Mouse (Mus musculus): ENCODE data around the gene Avpi1. TPM values are rescaled to one million over a fixed set of nuclear protein-coding genes. Genes with fewer than 3 reads are reported as not detected.
A peak's percentile ranks its signal among the peaks of the same experiment; 100 is the strongest.

Avpi1 gene
- polyA plus RNA-seq, 2 experiments = 16.5 to 34.8 TPM

- DNase-seq (ENCODE audit: low spot score) (no peak), ATAC-seq (ENCODE audit: low FRiP score, low read depth) (no peak)
- peaks cover 3% of the 10 kb centered on the region; the same call in 1 of the 2 replicates for H3K36me3 ChIP-seq (ENCODE audit: control insufficient read depth, insufficient read depth, low read length)
- peaks cover 14% of the 10 kb centered on the region for H3K4me1 ChIP-seq (ENCODE audit: control insufficient read depth, insufficient read depth, low read length)
- TF ChIP-seq POLR2A (IDR thresholded peaks at IDR 0.05; ENCODE audit: borderline replicate concordance, extremely low read depth, insufficient read depth, insufficient read length) = no peak
- no peaks in the 10 kb centered on the region for H3K27me3 ChIP-seq (ENCODE audit: control insufficient read depth, insufficient read depth, low read length)
- no peak overlapping the region for H3K9ac ChIP-seq (ENCODE audit: low read depth, low read length, severe bottlenecking)
- 65% methylated on average over 3 of the region's 3 CpGs for WGBS
- H3K9me3 ChIP-seq (ENCODE audit: control insufficient read depth, low read length) = no peaks in the 10 kb centered on the region
- H3K4me3 ChIP-seq (replicated peaks; ENCODE audit: low read length) = no peak overlapping the region
- H3K27ac ChIP-seq (replicated peaks; ENCODE audit: low read depth, low read length) = peak overlapping the region; percentile 86; the same call in 1 of the 2 replicates
- no peak overlapping the region for H3K4me2 ChIP-seq (replicated peaks; ENCODE audit: low read depth, low read length, severe bottlenecking)
These were observed 1.4 kb upstream of the Avpi1 start for GRCm38 (mm10) chr19:42130294-42130606.

DNA sequence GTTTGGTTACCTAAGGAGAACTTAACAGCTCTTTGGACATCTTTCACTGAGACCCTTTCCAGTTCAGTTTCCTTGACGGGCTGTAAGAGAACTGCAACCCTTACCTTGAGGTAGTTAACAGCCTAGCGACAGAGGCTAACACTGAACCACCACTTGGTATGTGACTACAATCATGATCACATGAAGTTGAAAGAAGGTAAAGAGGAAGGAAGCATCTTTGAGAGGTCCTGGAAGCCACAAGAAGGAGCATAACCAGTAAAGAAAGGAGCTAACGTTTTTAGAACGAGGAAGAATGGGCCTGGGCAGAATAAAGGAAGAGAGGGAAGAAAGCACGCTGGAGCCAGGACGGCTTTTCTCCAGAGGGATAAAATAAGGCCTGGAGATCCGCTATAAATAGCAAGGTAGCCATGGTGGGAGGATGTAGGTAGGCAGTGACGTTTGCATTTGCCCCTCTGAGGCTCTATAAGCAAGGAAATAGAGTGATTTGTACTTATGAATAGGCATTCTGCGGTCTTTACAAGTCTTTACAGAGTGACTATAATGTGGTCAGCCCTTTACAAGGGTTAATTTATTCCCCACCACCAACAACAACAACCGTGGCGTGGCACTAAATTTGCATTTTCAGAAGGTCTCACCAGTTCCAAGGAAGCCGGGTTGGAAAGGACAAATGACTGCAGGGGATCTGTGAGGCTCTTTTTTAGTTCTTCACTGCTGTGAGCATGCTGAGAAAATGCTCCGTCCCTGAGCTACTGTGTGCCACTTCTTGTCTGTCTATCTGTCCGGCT lies 842 bp upstream of the Avpi1 start:
- Histone ChIP-seq H3K27ac (replicated peaks; ENCODE audit: low read depth, low read length) (peak overlapping the region; percentile 86), H3K9ac (ENCODE audit: low read depth, low read length, severe bottlenecking) (peak overlapping the region; percentile 17; the same call in 1 of the 2 replicates), H3K4me1 (ENCODE audit: control insufficient read depth, insufficient read depth, low read length) (peaks cover 14% of the 10 kb centered on the region), H3K36me3 (ENCODE audit: control insufficient read depth, insufficient read depth, low read length) (peaks cover 9% of the 10 kb centered on the region), H3K4me2 (replicated peaks; ENCODE audit: low read depth, low read length, severe bottlenecking) (peak overlapping the region; percentile 65), H3K27me3 (ENCODE audit: control insufficient read depth, insufficient read depth, low read length) (no peaks in the 10 kb centered on the region), H3K4me3 (replicated peaks; ENCODE audit: low read length) (peak overlapping the region; percentile 53), H3K9me3 (ENCODE audit: control insufficient read depth, low read length) (no peaks in the 10 kb centered on the region)
- DNase-seq (ENCODE audit: low spot score) = no peak
- no peak for ATAC-seq (ENCODE audit: low FRiP score, low read depth)
- 32% methylated on average over 14 of the region's 14 CpGs for WGBS
- TF ChIP-seq POLR2A (IDR thresholded peaks at IDR 0.05; ENCODE audit: borderline replicate concordance, extremely low read depth, insufficient read depth, insufficient read length) = no peak

DNA sequence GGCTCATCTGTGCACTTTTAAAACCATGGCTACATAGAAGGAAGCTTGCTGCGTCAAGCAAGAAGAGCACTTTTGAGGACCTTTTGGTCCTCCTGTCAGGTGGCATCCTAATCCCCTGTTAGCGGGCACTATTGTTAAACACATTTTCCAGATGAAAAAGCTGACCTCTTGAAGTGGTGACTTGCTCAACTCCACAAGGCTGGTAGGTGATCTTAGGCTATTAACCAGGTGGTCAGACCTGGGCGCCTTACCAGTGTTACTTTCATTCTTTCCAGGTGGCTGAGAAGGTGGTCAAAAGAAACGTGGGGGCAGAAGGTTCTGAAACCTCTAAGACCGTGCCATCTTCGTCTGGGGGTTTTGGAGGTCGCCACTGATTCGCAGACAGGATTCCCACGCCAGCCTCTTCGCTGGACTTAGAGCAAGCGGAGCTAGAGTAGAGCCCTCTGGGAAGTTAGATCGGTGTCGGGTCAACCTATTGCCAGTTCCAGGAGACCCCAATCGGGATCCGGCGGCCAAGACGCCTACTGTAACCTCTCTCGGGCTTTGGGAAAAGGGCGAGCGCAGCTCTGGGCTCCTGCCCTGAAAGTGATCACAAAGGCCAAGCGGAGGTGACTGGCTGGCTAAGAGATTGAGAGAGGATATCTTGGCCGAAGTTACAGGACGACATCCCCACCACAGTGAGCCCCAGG lies 663 bp downstream of the Avpi1 start:
- H3K27ac ChIP-seq (replicated peaks; ENCODE audit: low read depth, low read length) = peak overlapping the region; percentile 77
- peak overlapping the region; percentile 63 for H3K9ac ChIP-seq (ENCODE audit: low read depth, low read length, severe bottlenecking)
- peaks cover 24% of the 10 kb centered on the region for H3K36me3 ChIP-seq (ENCODE audit: control insufficient read depth, insufficient read depth, low read length)
- peak overlapping the region; percentile 65 for H3K4me2 ChIP-seq (replicated peaks; ENCODE audit: low read depth, low read length, severe bottlenecking)
- peaks cover 14% of the 10 kb centered on the region for H3K4me1 ChIP-seq (ENCODE audit: control insufficient read depth, insufficient read depth, low read length)
- H3K9me3 ChIP-seq (ENCODE audit: control insufficient read depth, low read length) = no peaks in the 10 kb centered on the region
- no peaks in the 10 kb centered on the region for H3K27me3 ChIP-seq (ENCODE audit: control insufficient read depth, insufficient read depth, low read length)
- 4% methylated on average over 23 of the region's 23 CpGs for WGBS
- no peak for TF ChIP-seq POLR2A (IDR thresholded peaks at IDR 0.05; ENCODE audit: borderline replicate concordance, extremely low read depth, insufficient read depth, insufficient read length)
- no peak for ATAC-seq (ENCODE audit: low FRiP score, low read depth)
- peak overlapping the region; percentile 53 for H3K4me3 ChIP-seq (replicated peaks; ENCODE audit: low read length)
- DNase-seq (ENCODE audit: low spot score) = no peak

- no peak for DNase-seq (ENCODE audit: low spot score)
- H3K4me3 ChIP-seq (replicated peaks; ENCODE audit: low read length) = no peak overlapping the region
- H3K9me3 ChIP-seq (ENCODE audit: control insufficient read depth, low read length) = no peaks in the 10 kb centered on the region
- TF ChIP-seq POLR2A (IDR thresholded peaks at IDR 0.05; ENCODE audit: borderline replicate concordance, extremely low read depth, insufficient read depth, insufficient read length) = no peak
- no peak for ATAC-seq (ENCODE audit: low FRiP score, low read depth)
- no peak overlapping the region for H3K9ac ChIP-seq (ENCODE audit: low read depth, low read length, severe bottlenecking)
- H3K27me3 ChIP-seq (ENCODE audit: control insufficient read depth, insufficient read depth, low read length) = no peaks in the 10 kb centered on the region
- H3K4me1 ChIP-seq (ENCODE audit: control insufficient read depth, insufficient read depth, low read length) = peaks cover 14% of the 10 kb centered on the region
- 89% methylated on average over 5 of the region's 5 CpGs for WGBS
- no peak overlapping the region for H3K27ac ChIP-seq (replicated peaks; ENCODE audit: low read depth, low read length)
- H3K36me3 ChIP-seq (ENCODE audit: control insufficient read depth, insufficient read depth, low read length) = peaks cover 35% of the 10 kb centered on the region
- H3K4me2 ChIP-seq (replicated peaks; ENCODE audit: low read depth, low read length, severe bottlenecking) = no peak overlapping the region
These were observed 1.8 kb downstream of the Avpi1 start for GRCm38 (mm10) chr19:42127024-42127423.

DNA sequence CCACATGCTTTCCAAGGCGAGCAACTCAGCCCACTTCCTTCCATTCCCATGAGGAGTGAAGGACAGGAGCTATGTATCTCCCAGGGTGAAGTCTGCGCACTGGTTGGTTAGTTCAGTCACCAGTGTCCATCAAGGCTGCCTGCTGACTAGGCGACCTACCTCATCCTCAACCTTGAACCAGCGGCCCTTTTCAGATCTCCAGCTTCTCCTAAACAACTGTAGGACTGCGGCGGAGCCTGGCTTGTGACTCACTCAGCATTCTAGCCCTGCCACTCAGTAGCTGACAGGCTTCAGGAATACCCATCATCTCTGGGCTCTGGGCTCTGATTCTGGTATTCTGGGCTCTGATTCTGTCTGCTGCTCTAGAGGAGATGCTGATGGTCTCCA lies 2.6 kb downstream of the Avpi1 start:
- no peak for ATAC-seq (ENCODE audit: low FRiP score, low read depth)
- H3K36me3 ChIP-seq (ENCODE audit: control insufficient read depth, insufficient read depth, low read length) = peaks cover 43% of the 10 kb centered on the region
- no peaks in the 10 kb centered on the region for H3K27me3 ChIP-seq (ENCODE audit: control insufficient read depth, insufficient read depth, low read length)
- WGBS = 94% methylated on average over 6 of the region's 6 CpGs
- no peak overlapping the region for H3K4me3 ChIP-seq (replicated peaks; ENCODE audit: low read length)
- H3K9ac ChIP-seq (ENCODE audit: low read depth, low read length, severe bottlenecking) = no peak overlapping the region
- no peak overlapping the region for H3K4me2 ChIP-seq (replicated peaks; ENCODE audit: low read depth, low read length, severe bottlenecking)
- H3K4me1 ChIP-seq (ENCODE audit: control insufficient read depth, insufficient read depth, low read length) = peaks cover 14% of the 10 kb centered on the region
- H3K27ac ChIP-seq (replicated peaks; ENCODE audit: low read depth, low read length) = no peak overlapping the region
- no peak for TF ChIP-seq POLR2A (IDR thresholded peaks at IDR 0.05; ENCODE audit: borderline replicate concordance, extremely low read depth, insufficient read depth, insufficient read length)
- DNase-seq (ENCODE audit: low spot score) = no peak
- H3K9me3 ChIP-seq (ENCODE audit: control insufficient read depth, low read length) = no peaks in the 10 kb centered on the region

All from limb, embryonic 14.5 days (tissue).